Mouse (Mus musculus) kidney, adult 18-20 months (tissue): ENCODE results near the gene Mtor.

Source experiments
- DNase-seq: peaks from one replicate; pipeline ENCODE4 v3.0.0; 2021

Gene Mtor

DNA sequence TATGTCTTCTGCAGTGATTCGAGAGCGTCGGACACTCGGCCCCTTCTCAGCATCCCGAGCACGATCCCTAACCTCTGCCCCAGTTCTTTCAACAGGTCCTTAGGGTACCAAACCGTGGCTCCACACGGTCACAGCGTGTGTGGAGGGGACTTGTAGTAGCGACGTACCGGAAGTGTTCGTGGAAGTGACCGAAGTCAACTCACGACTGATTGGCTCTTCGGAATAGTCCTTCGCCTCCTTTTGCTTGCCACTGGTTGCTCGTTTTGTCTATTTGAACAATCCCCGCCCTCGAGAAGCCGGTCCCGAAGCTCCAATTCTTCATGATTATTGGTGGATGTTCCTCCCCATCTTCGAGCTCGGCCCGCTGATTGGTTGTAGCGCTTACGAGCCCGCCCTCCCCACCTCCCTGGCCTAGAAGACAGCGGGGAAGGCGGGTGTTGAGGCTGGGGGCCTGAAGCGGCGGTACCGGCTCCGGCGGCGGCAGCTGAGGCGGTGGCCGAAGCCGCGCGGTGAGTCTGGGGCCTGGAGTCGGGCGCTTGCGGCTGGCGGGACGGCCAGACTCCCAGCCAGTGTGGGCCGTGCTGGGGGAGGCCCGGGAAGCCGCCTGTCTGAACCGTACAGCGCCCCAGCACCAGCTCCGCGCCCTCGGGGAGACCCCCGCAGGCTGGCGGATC, at the start of gene Mtor:
Gene Mtor (plus strand): TSS at position 433 of the 674 bp plus-strand sequence.
- DNase-seq: peak; percentile 92

DNA sequence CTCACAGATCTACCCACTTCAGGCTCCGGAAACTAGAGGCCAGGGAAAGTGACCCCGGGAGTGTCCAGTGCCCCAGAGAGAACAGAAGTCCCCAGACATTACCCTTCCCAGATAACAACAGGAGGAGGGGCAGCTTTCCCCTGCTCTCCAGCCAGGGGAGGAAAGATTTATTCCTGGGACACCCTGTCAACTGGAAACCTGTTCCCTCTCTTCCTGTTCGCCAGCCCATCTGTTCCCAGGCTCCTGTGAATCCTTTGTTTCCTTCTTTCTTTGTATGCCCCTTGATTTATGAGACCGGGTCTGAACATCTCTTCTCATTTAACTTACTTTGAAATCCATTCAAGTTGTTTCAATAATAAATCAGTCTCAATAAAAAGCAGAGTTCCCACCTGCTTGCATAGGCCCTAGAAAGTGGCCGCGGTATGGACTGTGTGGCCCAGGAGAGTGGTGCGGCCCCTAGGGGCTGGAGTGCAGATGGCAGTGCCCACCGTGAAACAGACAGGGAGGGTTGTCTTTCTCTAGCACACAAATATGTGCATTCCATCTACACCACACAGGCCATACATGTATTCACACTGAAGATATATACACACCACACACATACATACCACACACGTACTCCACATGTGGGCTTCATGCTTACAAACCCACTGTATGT, 48.8 kb upstream of the Mtor start:
- no peak for DNase-seq

DNA sequence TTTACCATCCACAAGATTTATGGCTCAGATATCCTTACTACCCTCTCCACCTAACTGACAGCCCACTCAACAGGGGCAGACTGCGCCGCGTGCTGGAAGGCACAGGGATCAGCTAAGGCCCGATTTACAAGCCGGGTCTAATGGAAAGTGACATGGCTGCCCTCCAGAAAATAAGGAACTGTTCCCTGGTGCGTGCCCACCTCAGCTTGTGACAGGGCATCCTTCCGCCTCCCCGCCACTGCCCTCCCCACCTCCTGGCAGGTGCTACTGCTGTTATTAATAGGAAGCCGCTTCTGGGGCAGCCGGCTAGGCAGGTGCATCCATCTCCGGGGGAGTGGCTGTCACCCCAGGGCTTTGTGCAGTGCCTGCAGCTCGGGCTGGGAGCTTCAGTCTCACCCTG, 45.0 kb upstream of the Mtor start:
- no peak for DNase-seq

- no peak for DNase-seq
Measured at GRCm38 (mm10) chr4:148404748-148405147, 43.7 kb upstream of the Mtor start.

DNA sequence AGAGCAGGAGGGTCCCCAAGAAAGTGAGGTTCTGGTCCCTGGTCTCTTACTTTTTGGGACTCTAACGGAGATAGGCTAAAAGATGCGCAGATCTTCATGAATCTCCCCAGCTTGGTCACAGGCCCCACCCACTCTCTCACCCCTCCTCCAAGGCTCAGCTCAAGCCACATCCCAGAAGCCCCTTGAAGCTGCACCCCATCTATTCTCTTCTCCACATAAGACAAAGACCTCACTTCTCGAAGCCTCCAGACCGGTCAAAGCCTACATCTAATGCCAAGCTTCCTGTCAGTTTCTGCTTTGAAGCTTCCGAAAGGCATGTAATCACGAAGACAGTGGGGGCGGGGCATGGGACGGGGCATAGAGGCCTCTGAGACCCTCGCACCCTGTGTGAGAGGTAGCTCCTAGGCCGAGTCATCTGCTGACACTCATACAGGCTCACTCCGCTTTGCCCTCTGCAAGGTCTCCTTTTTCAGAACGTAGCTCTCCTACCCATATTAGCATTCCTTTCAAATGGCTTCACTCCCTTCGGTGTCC, 43.1 kb upstream of the Mtor start:
- DNase-seq: no peak

- no peak for DNase-seq
Measured at GRCm38 (mm10) chr4:148408256-148408975, 40.0 kb upstream of the Mtor start.

DNA sequence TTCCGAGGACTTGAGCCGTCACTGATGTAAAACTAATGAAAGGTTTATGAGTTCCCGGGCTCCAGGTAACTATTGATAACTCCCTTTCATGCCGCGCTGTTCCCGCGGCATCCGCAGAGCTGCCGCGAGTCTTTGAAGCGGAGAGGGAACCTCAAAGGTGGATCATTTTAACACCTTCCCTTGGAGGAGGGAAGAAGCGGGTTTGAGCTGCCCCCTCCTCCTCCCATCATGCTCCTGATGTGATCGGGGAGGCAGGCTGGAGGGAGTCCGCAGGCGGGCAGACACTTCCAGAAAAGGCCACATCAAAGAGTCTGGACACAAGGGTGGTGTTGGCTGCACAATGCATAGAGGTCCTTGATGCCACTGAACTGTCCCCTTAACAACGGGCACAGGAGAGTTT, 32.8 kb upstream of the Mtor start:
- DNase-seq: no peak

- DNase-seq: no peak
Measured at GRCm38 (mm10) chr4:148417074-148417526, 31.3 kb upstream of the Mtor start.

GRCm38 (mm10) chr4:148417559-148417958, 30.9 kb upstream of the Mtor start:
- no peak for DNase-seq

- DNase-seq: no peak
Measured at GRCm38 (mm10) chr4:148426950-148427850, 21.2 kb upstream of the Mtor start.

DNA sequence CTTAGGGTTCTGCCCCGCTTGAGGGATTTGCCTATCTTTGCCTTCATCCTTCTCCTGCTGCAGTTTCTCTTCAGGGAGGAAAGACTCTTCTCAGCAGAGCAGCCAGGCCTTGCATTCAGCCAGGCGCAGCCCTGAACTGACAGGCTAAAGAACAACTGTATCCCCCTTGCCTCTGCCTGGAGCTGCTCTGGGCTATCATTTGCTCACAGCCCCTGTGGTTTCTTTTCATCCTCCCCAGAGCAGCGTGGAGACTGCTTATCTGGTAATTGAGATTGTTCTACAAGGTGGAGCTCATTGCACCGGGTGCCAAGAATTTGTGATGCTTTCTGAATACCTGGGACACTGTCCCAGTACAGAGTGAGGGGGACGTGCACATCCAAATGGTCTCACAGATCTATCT, 19.9 kb upstream of the Mtor start:
- no peak for DNase-seq

GRCm38 (mm10) chr4:148429121-148429520, 19.3 kb upstream of the Mtor start:
- no peak for DNase-seq

DNA sequence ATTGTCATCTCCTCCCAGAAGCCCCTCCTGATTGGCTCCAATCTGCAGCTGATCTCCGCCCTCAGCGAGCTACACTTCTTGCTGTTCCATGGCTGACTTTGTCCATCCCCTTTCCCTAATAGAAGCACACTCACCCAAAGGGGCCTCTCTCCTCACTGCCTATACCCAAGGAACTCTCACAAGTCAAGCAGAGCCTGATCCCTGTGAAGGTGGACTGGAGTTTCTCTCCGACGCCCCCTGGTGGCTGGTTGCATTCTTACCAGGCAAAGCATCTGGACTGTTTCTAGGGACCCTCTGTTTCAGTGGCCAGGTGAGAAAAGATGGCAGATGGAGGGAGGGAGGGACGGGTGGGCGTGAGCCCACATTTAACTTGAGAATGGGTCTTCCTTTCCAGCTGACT, 18.7 kb upstream of the Mtor start:
- DNase-seq: peak; percentile 68

- DNase-seq: no peak
Measured at GRCm38 (mm10) chr4:148430880-148431519, 17.4 kb upstream of the Mtor start.

DNA sequence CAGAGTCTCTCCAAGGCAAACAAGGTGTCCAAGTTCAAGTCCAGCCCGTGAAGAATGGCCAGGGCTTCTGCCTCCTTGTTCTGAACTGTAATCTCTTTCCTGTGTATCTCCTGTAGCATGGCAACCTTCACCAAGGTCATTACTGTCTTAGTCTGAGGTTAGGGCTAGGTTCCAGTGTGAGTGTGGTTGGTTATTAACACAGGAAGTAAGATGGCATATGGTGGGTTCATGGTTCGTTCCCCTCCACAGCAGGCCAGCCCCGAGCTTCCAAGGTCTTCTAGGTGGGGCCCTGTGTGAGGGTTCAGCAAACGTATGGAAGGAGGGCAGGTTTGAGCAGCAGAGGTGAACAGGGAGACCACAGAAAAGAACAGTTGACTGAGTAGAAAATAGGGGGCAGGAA, 15.9 kb upstream of the Mtor start:
- DNase-seq: no peak

GRCm38 (mm10) chr4:148433336-148433735, 15.1 kb upstream of the Mtor start:
- peak; percentile 72 for DNase-seq

DNA sequence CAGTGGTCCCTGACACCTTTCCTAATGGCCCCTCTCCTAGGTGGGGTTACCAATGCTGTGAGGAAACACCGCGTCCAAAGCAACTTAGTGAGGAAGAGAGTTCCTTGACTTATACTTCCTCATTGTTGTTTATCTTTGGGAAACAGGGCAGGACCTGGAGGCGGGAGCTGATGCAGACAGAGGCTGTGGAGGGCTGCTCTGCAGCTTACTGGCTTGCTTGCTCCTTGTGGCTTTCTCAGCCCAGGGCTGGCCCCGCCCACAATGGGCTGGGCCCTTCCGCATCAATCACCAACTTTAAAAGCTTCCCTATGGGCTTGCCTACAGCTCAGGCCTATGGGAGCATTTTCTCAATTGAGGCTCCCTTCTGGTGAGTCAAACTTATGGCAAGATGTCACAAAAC, 14.6 kb upstream of the Mtor start:
- DNase-seq: no peak

GRCm38 (mm10) chr4:148434554-148434953, 13.9 kb upstream of the Mtor start:
- DNase-seq: no peak

DNA sequence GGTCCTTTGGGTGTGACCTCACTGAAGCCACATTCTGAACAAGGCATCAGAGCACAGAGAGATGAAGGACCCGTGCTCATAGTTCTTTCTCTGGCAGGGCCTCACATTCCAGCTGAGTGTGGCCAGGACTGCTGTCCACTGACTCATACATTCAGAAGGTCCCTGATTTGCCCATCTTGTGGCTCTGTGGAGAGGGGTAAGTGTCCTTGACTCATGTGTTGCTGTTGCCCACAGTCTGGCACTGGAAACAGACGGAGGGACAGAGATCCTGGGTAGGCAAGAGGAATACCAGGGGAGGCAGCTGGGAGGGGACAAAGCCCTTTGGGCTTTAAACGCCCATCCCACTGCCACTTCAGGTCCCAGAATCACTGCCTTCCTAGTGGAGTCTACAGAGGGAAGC, 13.3 kb upstream of the Mtor start:
- DNase-seq: no peak

- no peak for DNase-seq
Measured at GRCm38 (mm10) chr4:148435657-148436330, 12.6 kb upstream of the Mtor start.

GRCm38 (mm10) chr4:148441931-148442330, 6.5 kb upstream of the Mtor start:
- peak; percentile 27 for DNase-seq

DNA sequence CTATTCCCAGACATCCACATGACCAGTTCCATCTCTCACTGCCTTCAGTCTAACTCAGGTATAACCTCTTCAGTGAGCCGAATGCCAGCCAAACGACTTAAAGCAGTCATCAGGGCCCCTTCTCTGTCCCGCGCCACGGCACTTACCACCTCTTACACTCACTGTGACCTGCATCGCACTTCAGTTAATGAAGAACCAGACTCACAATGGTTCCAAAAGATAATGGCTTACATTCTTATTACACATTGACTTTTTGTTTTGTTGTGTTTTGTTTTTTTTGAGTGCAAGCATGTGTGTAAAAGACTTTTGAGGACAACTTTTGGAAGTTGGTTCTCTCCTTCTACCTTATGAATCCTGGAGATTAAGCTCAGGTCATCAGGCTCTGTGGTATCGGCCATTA, 5.8 kb upstream of the Mtor start:
- peak; percentile 27 for DNase-seq
